Comparison of ENCODE assay signal across 20 mouse cellular contexts in the genomic region with DNA sequence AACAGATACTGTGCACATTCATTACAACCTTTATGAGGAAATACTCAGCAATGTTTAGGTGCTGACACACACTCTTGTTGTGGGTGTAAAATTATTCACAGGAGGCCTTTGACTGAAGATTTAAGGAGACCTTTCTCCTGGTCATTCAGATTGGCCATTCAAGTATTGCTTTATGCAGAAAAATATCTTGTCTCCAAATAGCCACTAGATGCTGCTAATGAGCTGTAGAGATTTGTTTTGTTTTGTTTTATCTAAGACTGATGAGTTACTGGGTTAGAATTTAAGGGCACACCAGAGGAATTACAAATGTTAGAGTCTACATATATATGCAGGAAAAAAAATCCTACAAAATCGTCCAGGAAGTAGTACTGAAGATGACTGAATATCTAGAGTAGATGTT. TPM values are rescaled to one million over a fixed set of nuclear protein-coding genes. Genes with fewer than 3 reads are reported as not detected.
DNase-seq lines count a peak whose midpoint lies in the region; ATAC-seq and TF ChIP-seq lines count a peak whose summit lies in the region.
"Had no signal": no experiment of that assay in that cellular context is flagged by ENCODE, and none has a peak within 500 bp of the region (broad histone marks: within the 10 kb centered on the region; RNA-seq: fewer than 3 reads in every experiment).

No protein-coding gene starts in this region.

- 27% methylated on average over 1 of the region's 1 CpGs for WGBS in kidney, adult 2 months
- WGBS in midbrain, embryonic 14.5 days: 41% methylated on average over 1 of the region's 1 CpGs
- 42% methylated on average over 1 of the region's 1 CpGs for WGBS in midbrain, embryonic 11.5 days

- H3K9me3 ChIP-seq in midbrain, embryonic 14.5 days (ENCODE audit: control insufficient read depth, low read length): no peaks in the 10 kb centered on the region
- H3K9me3 ChIP-seq in midbrain, embryonic 11.5 days (ENCODE audit: control insufficient read depth, low read length): no peaks in the 10 kb centered on the region
- H3K9me3 ChIP-seq: embryonic facial prominence, embryonic 15.5 days; heart, embryonic 13.5 days; hindbrain, embryonic 15.5 days; liver, embryonic 13.5 days; neural tube, embryonic 15.5 days had no signal

- TF ChIP-seq CTCF in kidney, adult 2 months (conservative IDR thresholded peaks at IDR 0.05; ENCODE audit: insufficient read depth, insufficient read length, low read depth, low read length): 0 out of 2 replicates have a peak, but pooled peaks have one; percentile 7

- H3K9ac ChIP-seq in midbrain, embryonic 14.5 days (replicated peaks; ENCODE audit: low read length): no peak overlapping the region
- no peak overlapping the region for H3K9ac ChIP-seq in midbrain, embryonic 11.5 days (ENCODE audit: low read length)
- H3K9ac ChIP-seq: embryonic facial prominence, embryonic 15.5 days; heart, embryonic 13.5 days; hindbrain, embryonic 15.5 days; liver, embryonic 13.5 days; neural tube, embryonic 15.5 days had no signal

- H3K36me3 ChIP-seq in kidney, adult 2 months (ENCODE audit: control insufficient read depth, insufficient read depth, low read length): no peaks in the 10 kb centered on the region
- no peaks in the 10 kb centered on the region for H3K36me3 ChIP-seq in midbrain, embryonic 14.5 days (ENCODE audit: control insufficient read depth, insufficient read depth, low read length)
- no peaks in the 10 kb centered on the region for H3K36me3 ChIP-seq in midbrain, embryonic 11.5 days (ENCODE audit: control insufficient read depth, insufficient read depth, low read length)
- H3K36me3 ChIP-seq: embryonic facial prominence, embryonic 15.5 days; heart, embryonic 13.5 days; hindbrain, embryonic 15.5 days; liver, embryonic 13.5 days; neural tube, embryonic 15.5 days had no signal

- ATAC-seq in midbrain, embryonic 14.5 days (ENCODE audit: low FRiP score, low TSS enrichment): no peak
- no peak for ATAC-seq in midbrain, embryonic 11.5 days (ENCODE audit: low FRiP score)
- ATAC-seq: activated CD4-positive, CD25-positive, alpha-beta regulatory T cell, adult 4 months; forebrain, embryonic 16.5 days had no signal

- no peak overlapping the region for H3K27ac ChIP-seq in kidney, adult 2 months (ENCODE audit: insufficient read depth, low read depth, low read length)
- H3K27ac ChIP-seq in midbrain, embryonic 14.5 days (replicated peaks; ENCODE audit: low read depth, low read length): no peak overlapping the region
- H3K27ac ChIP-seq in midbrain, embryonic 11.5 days (ENCODE audit: low read depth, low read length): no peak overlapping the region
- H3K27ac ChIP-seq: embryonic facial prominence, embryonic 15.5 days; heart, embryonic 13.5 days; hindbrain, embryonic 15.5 days; liver, embryonic 13.5 days; neural tube, embryonic 15.5 days had no signal

- no peaks in the 10 kb centered on the region for H3K27me3 ChIP-seq in kidney, adult 2 months (replicated peaks; ENCODE audit: control insufficient read depth, insufficient read depth, low read length)
- no peaks in the 10 kb centered on the region for H3K27me3 ChIP-seq in midbrain, embryonic 14.5 days (ENCODE audit: control insufficient read depth, insufficient read depth, low read length)
- no peaks in the 10 kb centered on the region for H3K27me3 ChIP-seq in midbrain, embryonic 11.5 days (ENCODE audit: control insufficient read depth, insufficient read depth, low read length)
- H3K27me3 ChIP-seq: embryonic facial prominence, embryonic 15.5 days; heart, embryonic 13.5 days; hindbrain, embryonic 15.5 days; liver, embryonic 13.5 days; neural tube, embryonic 15.5 days had no signal

- DNase-seq in kidney, adult 2 months: peak; percentile 5
- no peak for DNase-seq in kidney, postnatal 36 days
- peak; percentile 51 for DNase-seq in midbrain, embryonic 14.5 days
- DNase-seq in midbrain, embryonic 11.5 days (ENCODE audit: low spot score, missing footprints): no peak
- peak; percentile 4 for DNase-seq in adipocyte (ENCODE audit: low spot score)
- no peak for DNase-seq in right cerebral cortex, postnatal 25 days
- no peak for DNase-seq in left cerebral cortex, adult 18-20 months (ENCODE audit: low spot score in 2 of 2)
- DNase-seq: gastrocnemius, postnatal 25 days; kidney, postnatal 14 days; layer of hippocampus, postnatal 36 days; liver, embryonic 13.5 days; right cerebral cortex, postnatal 14 days; thymus, postnatal 14 days had no signal

- no peak overlapping the region for H3K4me3 ChIP-seq in kidney, adult 2 months (ENCODE audit: insufficient read depth, low read depth, low read length)
- no peak overlapping the region for H3K4me3 ChIP-seq in midbrain, embryonic 14.5 days (replicated peaks; ENCODE audit: low read depth, low read length)
- no peak overlapping the region for H3K4me3 ChIP-seq in midbrain, embryonic 11.5 days (ENCODE audit: low read depth, low read length)
- H3K4me3 ChIP-seq: embryonic facial prominence, embryonic 15.5 days; heart, embryonic 13.5 days; hindbrain, embryonic 15.5 days; liver, embryonic 13.5 days; neural tube, embryonic 15.5 days had no signal

- no peaks in the 10 kb centered on the region for H3K4me1 ChIP-seq in kidney, adult 2 months (ENCODE audit: control insufficient read depth, insufficient read depth, low read length)
- no peaks in the 10 kb centered on the region for H3K4me1 ChIP-seq in midbrain, embryonic 14.5 days (ENCODE audit: control insufficient read depth, insufficient read depth, low read length)
- H3K4me1 ChIP-seq in midbrain, embryonic 11.5 days (ENCODE audit: control insufficient read depth, insufficient read depth, low read length): no peaks in the 10 kb centered on the region
- H3K4me1 ChIP-seq: embryonic facial prominence, embryonic 15.5 days; heart, embryonic 13.5 days; hindbrain, embryonic 15.5 days; liver, embryonic 13.5 days; neural tube, embryonic 15.5 days had no signal

- H3K4me2 ChIP-seq in midbrain, embryonic 14.5 days (ENCODE audit: low read length): no peak overlapping the region
- no peak overlapping the region for H3K4me2 ChIP-seq in midbrain, embryonic 11.5 days
- H3K4me2 ChIP-seq: embryonic facial prominence, embryonic 15.5 days; heart, embryonic 13.5 days; hindbrain, embryonic 15.5 days; liver, embryonic 13.5 days; neural tube, embryonic 15.5 days had no signal

- no peak for TF ChIP-seq POLR2A in kidney, adult 2 months (IDR thresholded peaks at IDR 0.05; ENCODE audit: low read depth, low read length)

RNA-seq across cellular contexts. Expression of gene Ankrd31, which starts 12.9 kb away (rescaled TPM):
- 0.01 TPM in 1 of 2 replicates, not detected in the other for polyA plus RNA-seq in kidney, adult 2 months (2012; rRNA removed)
- polyA plus RNA-seq in midbrain, embryonic 14.5 days (2014; fragmentation: Nextera tagmentation; extraction: Ambion mirVana): 0.07 and 0.08 TPM in 2 replicates
- polyA plus RNA-seq in midbrain, embryonic 11.5 days (2014; fragmentation: Nextera tagmentation; extraction: Ambion mirVana): 0.05 and 0.08 TPM in 2 replicates
- total RNA-seq in left cerebral cortex, adult 18-20 months (2021): under 1 TPM; 0.14 to 0.51 TPM
- total RNA-seq: gastrocnemius, postnatal 25 days; monocyte, adult 5-6 weeks had no signal
- polyA plus RNA-seq: embryonic facial prominence, embryonic 15.5 days; forebrain, embryonic 16.5 days; heart, embryonic 13.5 days; hindbrain, embryonic 15.5 days had no signal

Comparison
In these comparisons a context has a peak if more than half of its experiments do, and no peak if none do; other contexts are left out.
1. DNase-seq: peak in kidney, adult 2 months (single experiment), midbrain, embryonic 14.5 days (single experiment) and adipocyte (single experiment); none in kidney, postnatal 36 days (0 of 2), midbrain, embryonic 11.5 days (single experiment), right cerebral cortex, postnatal 25 days (single experiment) and left cerebral cortex, adult 18-20 months (0 of 2).